Mouse (Mus musculus) heart, adult 2 months (tissue): ENCODE measurements around the gene Zfp618.

Experiments
- CTCF ChIP-seq: fragments of 200-600 bp; IDR thresholded peaks from 2 replicates; pipeline ENCODE4 v1.8.1; 2022; ENCODE audit warnings: antibody characterized with exemption, mild to moderate bottlenecking, moderate library complexity
- POLR2A ChIP-seq: fragments of 200-500 bp; IDR thresholded peaks from 2 replicates; pipeline ENCODE4 v1.6.1; 2011; ENCODE audit warnings: mild to moderate bottlenecking, low read depth, low read length, control low read depth; ENCODE audit not compliant: insufficient read depth

DNA sequence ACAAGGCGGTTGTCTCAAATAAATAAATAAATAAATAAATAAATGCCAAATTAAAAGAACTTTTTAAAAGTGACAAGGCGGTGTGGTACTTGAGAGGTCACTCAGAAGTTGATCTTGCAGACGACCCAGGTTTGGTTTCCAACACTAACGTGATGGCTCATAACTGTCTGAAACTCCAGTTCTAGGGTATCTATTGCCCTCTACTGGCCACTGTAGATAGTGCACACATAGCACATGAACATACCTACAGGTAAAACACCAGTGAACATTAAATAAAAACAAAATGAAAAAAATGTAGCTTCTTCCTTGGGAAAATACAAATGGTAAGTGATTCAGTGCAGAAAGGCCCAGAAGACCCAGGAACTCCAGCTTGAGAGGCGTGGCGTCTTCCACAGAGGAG, 181.9 kb downstream of the Zfp618 start:
- TF ChIP-seq CTCF (peak; percentile 12; the same call in 1 of the 2 replicates), POLR2A (no peak)
